Mouse (Mus musculus) lung, embryonic 15.5 days (tissue): ENCODE measurements at regions not wholly inside any gene's neighbourhood (a gene's known extent, or its start where the extent isn't known, plus 50 kb on each side); places are given as distances from the start of the nearest gene placed in this dataset.

ENCODE experiments used
- ATAC-seq: fragments of 200-750 bp; cut with Nextera tagmentation; 2 replicates; pipeline ENCODE4 v1.8.0; 2017; ENCODE audit warnings: moderate number of reproducible peaks, borderline replicate concordance; ENCODE audit not compliant: low FRiP score, low TSS enrichment; ENCODE audit errors: extremely low read depth
- H3K27ac ChIP-seq: fragments of 300-500 bp; sonication (generic); 2 replicates; pipeline ENCODE4 v1.5.1; 2015; ENCODE audit warnings: moderate library complexity, mild to moderate bottlenecking, inconsistent platforms
- H3K27me3 ChIP-seq: fragments of 300-500 bp; sonication (generic); 2 replicates; pipeline ENCODE4 v1.6.1; 2015; ENCODE audit warnings: inconsistent platforms
- H3K36me3 ChIP-seq: fragments of 300-500 bp; sonication (generic); 2 replicates; pipeline ENCODE4 v1.6.1; 2015; ENCODE audit warnings: inconsistent platforms
- H3K4me1 ChIP-seq: fragments of 300-500 bp; sonication (generic); 2 replicates; pipeline ENCODE4 v1.6.1; 2015; ENCODE audit warnings: inconsistent platforms
- H3K4me2 ChIP-seq: fragments of 300-500 bp; sonication (generic); 2 replicates; pipeline ENCODE4 v1.6.1; 2015; ENCODE audit warnings: inconsistent platforms, mild to moderate bottlenecking, moderate library complexity
- H3K4me3 ChIP-seq: fragments of 300-500 bp; sonication (generic); 2 replicates; pipeline ENCODE4 v1.5.1; 2015; ENCODE audit warnings: mild to moderate bottlenecking, inconsistent platforms
- H3K9ac ChIP-seq: fragments of 300-500 bp; sonication (generic); 2 replicates; pipeline ENCODE4 v1.6.1; 2015; ENCODE audit warnings: inconsistent platforms
- H3K9me3 ChIP-seq: fragments of 300-500 bp; sonication (generic); 2 replicates; pipeline ENCODE4 v1.6.1; 2016; ENCODE audit warnings: inconsistent platforms
- WGBS: fragments of 180-500 bp; shearing (Covaris S2); methylation state at CpG from one replicate; pipeline ENCODE4 v1.1.7; 2015; 5-methylcytosine and 5-hydroxymethylcytosine counted together

DNA sequence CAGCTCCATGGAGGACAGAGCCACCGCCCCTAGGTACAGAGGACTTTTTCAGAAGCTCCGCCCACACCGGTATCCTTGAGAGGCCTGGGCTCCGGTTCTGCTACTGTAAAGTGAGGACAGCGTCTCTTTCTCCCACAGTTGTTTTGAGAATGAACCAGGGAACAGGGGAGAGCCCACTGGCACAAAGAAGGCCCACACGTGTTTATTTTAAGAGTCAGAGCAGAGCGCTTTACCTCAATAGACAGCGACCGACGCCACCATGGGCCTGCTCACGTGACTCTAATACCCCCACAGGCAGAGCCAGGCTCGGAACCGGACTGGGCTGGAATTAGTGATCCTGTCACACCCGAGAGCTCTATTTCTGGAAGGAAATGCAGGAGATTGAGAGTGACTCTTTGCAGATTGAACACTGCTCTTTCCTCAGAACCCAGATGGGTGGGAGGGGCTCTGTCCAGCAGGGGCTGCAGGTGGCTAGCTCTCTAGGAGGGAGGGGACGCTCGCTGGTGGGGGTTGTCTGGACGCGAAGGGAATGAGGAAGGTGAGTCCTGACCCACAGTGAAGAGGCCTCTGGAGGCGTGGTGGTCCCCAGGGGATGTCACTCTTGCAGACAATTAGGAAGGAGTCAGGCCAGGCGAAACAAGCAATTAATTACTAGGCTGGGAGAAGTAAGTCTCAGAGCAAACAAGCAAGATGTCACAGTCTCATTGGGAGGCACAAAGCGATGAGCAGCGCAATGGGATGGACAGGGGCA, 354.4 kb upstream of the Zdhhc25 start:
- Histone ChIP-seq H3K36me3 (no peaks in the 10 kb centered on the region), H3K9ac (no peak overlapping the region), H3K4me1 (no peaks in the 10 kb centered on the region), H3K9me3 (no peaks in the 10 kb centered on the region), H3K27me3 (no peaks in the 10 kb centered on the region), H3K4me3 (no peak overlapping the region), H3K27ac (no peak overlapping the region), H3K4me2 (no peak overlapping the region)
- WGBS = 44% methylated on average over 22 of the region's 22 CpGs
- no peak for ATAC-seq

DNA sequence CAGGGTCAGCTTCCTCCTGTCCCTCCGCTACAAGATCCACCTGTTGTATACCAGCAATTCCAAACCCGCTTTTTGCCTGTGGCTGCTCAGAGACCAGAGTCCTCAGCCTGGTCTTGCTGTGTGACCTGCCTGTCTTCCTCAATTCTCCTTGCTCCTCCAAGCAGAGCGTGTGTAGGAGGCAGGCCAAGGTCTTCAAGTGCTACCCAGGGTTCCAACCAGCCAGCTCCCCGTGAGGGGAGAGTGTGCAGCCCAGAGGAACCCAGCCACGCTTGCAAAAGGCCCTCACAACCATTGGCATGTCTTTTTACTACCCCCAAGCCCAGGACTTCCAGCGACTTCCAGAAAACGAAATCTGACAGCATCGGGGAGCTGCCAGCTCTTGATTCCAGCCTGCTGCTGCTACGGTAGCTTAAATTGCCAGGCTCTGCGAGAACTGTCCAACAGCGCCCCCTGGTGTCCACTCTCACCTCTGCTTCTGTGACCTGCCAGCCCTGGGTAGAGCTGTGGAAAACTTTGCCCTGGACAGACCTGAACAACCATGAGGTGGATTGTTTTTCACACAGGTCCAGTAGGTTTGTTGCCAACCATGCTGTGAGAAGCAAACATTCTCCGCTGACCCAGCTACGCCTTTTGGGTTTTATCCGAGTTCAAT, 352.0 kb upstream of the Zdhhc25 start:
- Histone ChIP-seq H3K9me3 (no peaks in the 10 kb centered on the region), H3K27ac (no peak overlapping the region), H3K4me1 (no peaks in the 10 kb centered on the region), H3K4me2 (no peak overlapping the region), H3K4me3 (no peak overlapping the region), H3K27me3 (no peaks in the 10 kb centered on the region), H3K36me3 (no peaks in the 10 kb centered on the region), H3K9ac (no peak overlapping the region)
- ATAC-seq = no peak
- WGBS = 25% methylated on average over 14 of the region's 14 CpGs

DNA sequence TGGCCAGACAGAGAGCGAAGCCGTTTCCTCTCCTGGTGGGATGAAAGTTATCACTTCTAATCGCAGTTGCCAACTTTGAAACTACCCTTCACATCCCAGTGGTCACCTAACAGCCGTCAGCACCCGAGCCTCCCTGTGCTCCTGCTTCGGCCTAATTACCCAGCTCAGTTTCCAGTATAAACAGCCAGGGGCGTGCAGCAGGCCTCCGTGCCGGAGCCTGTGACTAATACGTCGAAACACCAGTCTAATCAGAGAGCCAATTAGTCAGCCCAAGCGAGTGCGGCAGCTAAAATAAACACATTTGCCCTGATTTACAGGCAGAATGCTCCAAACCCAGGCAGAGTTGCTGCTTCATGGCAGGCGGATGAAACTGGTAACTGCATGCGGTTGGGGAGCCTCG, 312.1 kb upstream of the Zdhhc25 start:
- no peaks in the 10 kb centered on the region for H3K36me3 ChIP-seq
- H3K27ac ChIP-seq = no peak overlapping the region
- H3K9ac ChIP-seq = no peak overlapping the region
- peaks cover 4% of the 10 kb centered on the region for H3K27me3 ChIP-seq
- H3K4me3 ChIP-seq = no peak overlapping the region
- H3K4me1 ChIP-seq = no peaks in the 10 kb centered on the region
- H3K4me2 ChIP-seq = no peak overlapping the region
- H3K9me3 ChIP-seq = no peaks in the 10 kb centered on the region
- WGBS = 19% methylated on average over 16 of the region's 16 CpGs
- no peak for ATAC-seq

DNA sequence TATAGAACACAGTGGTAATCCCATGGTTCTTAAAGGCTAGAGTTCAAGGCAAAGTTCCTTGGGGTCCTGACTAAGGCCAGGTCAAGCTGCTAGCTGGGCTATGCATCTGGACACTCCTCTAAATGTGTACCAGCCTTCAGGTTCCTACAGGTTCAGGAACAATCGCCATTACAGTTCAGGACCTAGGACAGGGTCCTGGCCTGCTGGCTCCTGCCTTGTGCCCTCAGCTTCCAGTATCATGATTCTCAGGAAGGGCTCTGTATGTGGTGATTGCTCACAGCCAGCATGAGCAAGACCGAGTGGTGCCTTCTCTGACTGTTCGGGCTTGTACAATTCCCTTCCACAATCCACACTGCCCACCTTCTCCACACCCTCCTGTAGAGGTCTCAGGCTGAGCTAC, 311.4 kb upstream of the Zdhhc25 start:
- Histone ChIP-seq H3K4me2 (no peak overlapping the region), H3K27me3 (peaks cover 4% of the 10 kb centered on the region), H3K4me3 (no peak overlapping the region), H3K36me3 (no peaks in the 10 kb centered on the region), H3K9ac (no peak overlapping the region), H3K27ac (no peak overlapping the region), H3K4me1 (no peaks in the 10 kb centered on the region), H3K9me3 (no peaks in the 10 kb centered on the region)
- no peak for ATAC-seq
- WGBS = 29% methylated on average over 3 of the region's 3 CpGs

DNA sequence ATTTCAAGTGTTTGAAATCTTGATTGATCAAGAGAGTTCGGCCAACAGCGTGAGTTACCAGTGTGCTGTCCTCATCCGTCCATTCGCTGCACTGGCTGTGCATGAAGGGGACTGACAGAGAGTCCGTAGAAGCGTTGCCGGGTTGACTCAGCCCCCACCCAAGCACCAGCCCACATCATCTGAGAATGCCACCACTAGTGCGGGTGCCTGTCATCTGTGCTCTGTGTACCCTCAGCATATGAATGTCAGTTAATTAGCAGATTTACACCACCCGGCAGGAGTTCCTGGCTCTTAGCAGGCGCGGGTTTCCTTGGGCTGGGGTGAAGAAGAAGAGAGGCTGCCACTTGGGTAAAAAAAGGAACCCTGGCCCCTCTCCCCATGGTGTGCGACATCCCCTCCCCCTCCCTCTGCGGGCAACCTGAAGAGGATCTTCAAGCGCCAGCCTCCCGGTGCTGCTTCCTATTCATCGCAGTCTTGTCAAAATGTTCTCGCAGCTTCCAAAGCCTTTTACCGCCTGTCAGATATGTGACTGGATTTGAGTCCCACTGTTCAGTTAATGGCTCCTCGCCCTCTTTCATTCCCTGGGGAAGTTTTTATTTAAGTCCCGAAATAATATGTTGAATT, 309.2 kb upstream of the Zdhhc25 start:
- no peak for ATAC-seq
- peaks cover 4% of the 10 kb centered on the region for H3K27me3 ChIP-seq
- H3K4me3 ChIP-seq = no peak overlapping the region
- WGBS = 26% methylated on average over 20 of the region's 20 CpGs
- H3K36me3 ChIP-seq = no peaks in the 10 kb centered on the region
- no peak overlapping the region for H3K4me2 ChIP-seq
- no peak overlapping the region for H3K9ac ChIP-seq
- no peaks in the 10 kb centered on the region for H3K9me3 ChIP-seq
- no peaks in the 10 kb centered on the region for H3K4me1 ChIP-seq
- no peak overlapping the region for H3K27ac ChIP-seq

DNA sequence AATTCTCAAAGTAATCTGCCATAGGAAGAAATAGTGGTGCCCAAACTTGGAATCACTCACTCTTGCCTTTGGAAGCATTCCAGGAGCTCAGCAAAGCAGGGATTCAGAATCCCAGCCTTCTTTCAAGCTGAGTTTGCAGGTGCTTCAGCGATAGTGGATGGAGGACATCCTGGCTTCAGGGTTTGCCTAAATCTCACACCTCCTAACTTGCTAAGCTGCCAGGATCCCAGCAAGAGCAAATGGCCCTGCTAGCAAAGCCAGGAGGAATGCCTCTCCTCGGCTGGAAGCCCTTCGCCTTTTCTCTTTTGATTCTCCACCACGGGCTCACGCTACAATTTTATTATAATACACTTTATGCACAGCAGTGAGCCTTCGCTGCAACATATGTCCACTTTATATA, 301.0 kb upstream of the Zdhhc25 start:
- H3K4me1 ChIP-seq = no peaks in the 10 kb centered on the region
- no peak overlapping the region for H3K9ac ChIP-seq

GRCm38 (mm10) chr15:88311158-88311557, 288.9 kb upstream of the Zdhhc25 start:
- Histone ChIP-seq H3K27ac (no peak overlapping the region), H3K27me3 (no peaks in the 10 kb centered on the region), H3K4me3 (no peak overlapping the region), H3K36me3 (no peaks in the 10 kb centered on the region), H3K9ac (no peak overlapping the region), H3K9me3 (no peaks in the 10 kb centered on the region), H3K4me2 (no peak overlapping the region), H3K4me1 (no peaks in the 10 kb centered on the region)
- ATAC-seq = no peak
- 81% methylated on average over 8 of the region's 8 CpGs for WGBS

More for the DNA sequence above, 301.0 kb upstream of the Zdhhc25 start:
- Histone ChIP-seq H3K36me3 (no peaks in the 10 kb centered on the region), H3K4me2 (no peak overlapping the region), H3K27ac (no peak overlapping the region), H3K4me3 (no peak overlapping the region), H3K9me3 (no peaks in the 10 kb centered on the region), H3K27me3 (no peaks in the 10 kb centered on the region)
- no peak for ATAC-seq
- WGBS = 47% methylated on average over 6 of the region's 6 CpGs

GRCm38 (mm10) chr15:88314810-88315459, 285.2 kb upstream of the Zdhhc25 start:
- Histone ChIP-seq H3K27ac (no peak overlapping the region), H3K4me2 (no peak overlapping the region), H3K9ac (no peak overlapping the region), H3K4me3 (no peak overlapping the region), H3K4me1 (no peaks in the 10 kb centered on the region), H3K27me3 (no peaks in the 10 kb centered on the region), H3K9me3 (no peaks in the 10 kb centered on the region), H3K36me3 (no peaks in the 10 kb centered on the region)
- 56% methylated on average over 12 of the region's 12 CpGs for WGBS
- no peak for ATAC-seq

DNA sequence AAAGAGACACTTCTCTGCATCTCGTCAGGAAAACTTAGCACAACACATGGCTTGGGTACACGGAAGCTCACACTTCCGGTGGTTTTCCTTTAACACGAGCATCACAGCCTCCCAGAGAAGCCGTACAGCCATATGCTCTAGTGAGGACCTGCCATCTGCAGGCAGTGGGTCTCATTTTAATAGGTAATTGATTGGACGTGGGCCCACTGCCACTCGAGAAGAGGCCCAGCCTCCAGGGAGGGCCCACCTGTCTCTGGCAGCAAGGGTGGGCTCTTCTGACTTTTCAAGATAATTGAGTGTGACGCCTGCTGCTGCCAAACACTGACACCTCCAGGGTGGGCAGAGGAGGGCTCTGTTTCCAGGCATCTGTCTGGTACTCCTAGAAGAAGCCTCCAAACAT, 282.1 kb upstream of the Zdhhc25 start:
- no peaks in the 10 kb centered on the region for H3K4me1 ChIP-seq
- H3K9ac ChIP-seq = no peak overlapping the region
- H3K27me3 ChIP-seq = no peaks in the 10 kb centered on the region
- H3K4me3 ChIP-seq = no peak overlapping the region
- H3K4me2 ChIP-seq = no peak overlapping the region
- ATAC-seq = no peak
- no peak overlapping the region for H3K27ac ChIP-seq
- no peaks in the 10 kb centered on the region for H3K36me3 ChIP-seq
- WGBS = 48% methylated on average over 8 of the region's 8 CpGs
- H3K9me3 ChIP-seq = no peaks in the 10 kb centered on the region

DNA sequence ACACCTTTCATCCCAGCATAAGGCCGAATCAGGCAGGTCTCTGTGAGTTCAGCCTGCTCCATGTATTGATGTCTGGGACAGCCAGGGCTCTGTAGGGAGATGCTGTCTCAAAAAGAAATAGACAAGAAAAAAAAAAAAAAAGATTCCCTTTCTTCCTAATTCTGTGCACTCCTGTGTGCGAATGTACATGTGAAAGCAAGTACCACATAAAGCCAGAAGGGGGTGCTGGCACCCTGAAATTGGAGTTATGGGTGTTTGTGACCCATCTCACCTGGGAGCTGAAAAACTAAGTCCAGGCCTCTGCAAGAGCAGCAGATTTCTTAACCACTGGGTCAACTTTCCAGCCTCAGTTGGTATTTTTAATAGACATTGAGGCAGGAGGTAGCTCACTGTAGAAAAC, 280.6 kb upstream of the Zdhhc25 start:
- no peaks in the 10 kb centered on the region for H3K4me1 ChIP-seq
- no peak overlapping the region for H3K4me2 ChIP-seq
- H3K36me3 ChIP-seq = no peaks in the 10 kb centered on the region
- no peak overlapping the region for H3K4me3 ChIP-seq
- WGBS = 72% methylated on average over 2 of the region's 2 CpGs
- ATAC-seq = no peak
- H3K9me3 ChIP-seq = no peaks in the 10 kb centered on the region
- H3K27ac ChIP-seq = no peak overlapping the region
- no peaks in the 10 kb centered on the region for H3K27me3 ChIP-seq
- H3K9ac ChIP-seq = no peak overlapping the region

DNA sequence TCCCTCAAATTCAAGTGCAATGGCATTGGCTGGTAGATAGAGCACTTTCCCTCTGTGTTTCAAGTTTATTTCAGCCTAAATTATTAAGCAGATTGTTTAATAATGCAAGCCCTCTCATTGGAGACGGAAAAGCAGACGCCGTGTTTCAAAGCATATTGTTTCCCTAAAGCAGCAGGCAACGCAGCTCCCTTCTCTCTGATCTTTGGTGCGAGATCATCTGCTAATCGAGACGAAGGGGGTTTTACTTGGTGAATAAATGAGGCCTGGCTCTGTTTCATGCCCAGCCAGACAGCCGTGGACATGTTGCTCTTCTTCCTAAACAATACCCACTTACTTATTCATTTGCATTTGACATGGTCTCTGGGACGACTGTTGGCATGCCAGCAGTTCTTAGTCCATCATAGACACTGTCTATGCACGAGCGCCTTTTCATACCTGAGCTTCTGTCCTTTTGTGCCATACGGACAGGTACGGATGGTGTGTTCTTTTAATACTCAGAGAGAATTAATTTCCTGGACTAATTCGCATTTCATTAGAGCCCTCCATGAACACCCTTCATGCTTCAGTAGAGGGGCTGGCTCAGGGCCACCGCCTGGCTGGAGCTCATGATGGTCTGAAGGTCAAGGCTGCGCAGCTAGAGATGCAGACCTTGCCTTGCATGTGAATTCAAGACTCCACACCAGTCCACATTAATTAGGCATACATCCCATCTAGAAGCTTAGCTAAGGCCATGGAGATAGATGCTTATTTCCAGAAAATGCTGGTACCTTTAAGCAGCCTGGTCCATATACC, 276.3 kb upstream of the Zdhhc25 start:
- Histone ChIP-seq H3K27ac (no peak overlapping the region), H3K36me3 (no peaks in the 10 kb centered on the region), H3K9ac (no peak overlapping the region), H3K4me3 (no peak overlapping the region), H3K27me3 (no peaks in the 10 kb centered on the region), H3K4me2 (no peak overlapping the region), H3K9me3 (no peaks in the 10 kb centered on the region), H3K4me1 (no peaks in the 10 kb centered on the region)
- ATAC-seq = no peak
- 83% methylated on average over 16 of the region's 16 CpGs for WGBS
